Mouse (Mus musculus): ENCODE data around the gene Ric1.

- TF ChIP-seq CTCF (IDR thresholded peaks at IDR 0.05; ENCODE audit: low read depth, low read length): peak; percentile 59
- no peak for TF ChIP-seq EP300 (IDR thresholded peaks at IDR 0.05; ENCODE audit: insufficient read depth, low read depth, low read length)
- no peak for TF ChIP-seq POLR2A (IDR thresholded peaks at IDR 0.05; ENCODE audit: insufficient read depth, low read length)
Observed at GRCm38 (mm10) chr19:29644747-29645146, 122.7 kb downstream of the Ric1 start.

All from ES-Bruce4 (cell line).